Mouse (Mus musculus) forebrain, embryonic 14.5 days (tissue): ENCODE data around the gene Ppp1r26. TPM values are rescaled to one million over a fixed set of nuclear protein-coding genes. Genes with fewer than 3 reads are reported as not detected.
A peak's percentile ranks its signal among the peaks of the same experiment; 100 is the strongest.

Experiments
- ATAC-seq: fragments of 200-750 bp; cut with Nextera tagmentation; 2 replicates; pipeline ENCODE4 v1.8.0; 2017; ENCODE audit warnings: mild to moderate bottlenecking, moderate library complexity
- DNase-seq: peaks from one replicate; pipeline ENCODE4 v3.0.0-alpha.2; 2015; ENCODE audit warnings: low spot score
- H3K27ac ChIP-seq: fragments of 300-500 bp; sonication (generic); 2 replicates; pipeline ENCODE4 v1.5.1; 2014; ENCODE audit warnings: low read depth, mild to moderate bottlenecking, control low read depth, low read length, moderate library complexity
- H3K27me3 ChIP-seq: fragments of 300-500 bp; sonication (generic); replicated peaks from 2 replicates; pipeline ENCODE4 v1.6.1; 2014; ENCODE audit warnings: low read length, control low read depth, mixed read lengths; ENCODE audit not compliant: control insufficient read depth, insufficient read depth
- H3K36me3 ChIP-seq: fragments of 300-500 bp; sonication (generic); 2 replicates; pipeline ENCODE4 v1.6.1; 2014; ENCODE audit warnings: low read length, control low read depth; ENCODE audit not compliant: control insufficient read depth, insufficient read depth
- H3K4me1 ChIP-seq: fragments of 300-500 bp; sonication (generic); 2 replicates; pipeline ENCODE4 v1.6.1; 2014; ENCODE audit warnings: antibody characterized with exemption, low read length, control low read depth; ENCODE audit not compliant: control insufficient read depth, insufficient read depth
- H3K4me2 ChIP-seq: fragments of 300-500 bp; sonication (generic); 2 replicates; pipeline ENCODE4 v1.6.1; 2014; ENCODE audit warnings: mild to moderate bottlenecking, control low read depth, low read length
- H3K4me3 ChIP-seq: fragments of 300-500 bp; sonication (generic); 2 replicates; pipeline ENCODE4 v1.5.1; 2014; ENCODE audit warnings: low read depth, low read length, control low read depth
- H3K9ac ChIP-seq: fragments of 300-500 bp; sonication (generic); 2 replicates; pipeline ENCODE4 v1.6.1; 2014; ENCODE audit warnings: mild to moderate bottlenecking, low read length, control low read depth, moderate library complexity
- H3K9me3 ChIP-seq: fragments of 300-500 bp; sonication (generic); replicated peaks from 2 replicates; pipeline ENCODE4 v1.6.1; 2016; ENCODE audit warnings: low read length, control low read depth, mixed read lengths; ENCODE audit not compliant: control insufficient read depth
- WGBS: fragments of 180-500 bp; shearing (Covaris S2); extraction: QIAGEN DNeasy Blood & Tissue Kit; methylation state at CpG from one replicate; pipeline ENCODE4 v1.1.7; 2014; 5-methylcytosine and 5-hydroxymethylcytosine counted together
- polyA plus RNA-seq: library from polyadenylated mRNA; unstranded; fragments of >200 nt; fragmentation: Nextera tagmentation; extraction: Ambion mirVana; gene quantifications from 2 replicates; pipeline ENCODE4 v1.2.1, GENCODE M21; 2014

Gene Ppp1r26
- polyA plus RNA-seq, 1 experiment from 2014 or later: 4.6 TPM

DNA sequence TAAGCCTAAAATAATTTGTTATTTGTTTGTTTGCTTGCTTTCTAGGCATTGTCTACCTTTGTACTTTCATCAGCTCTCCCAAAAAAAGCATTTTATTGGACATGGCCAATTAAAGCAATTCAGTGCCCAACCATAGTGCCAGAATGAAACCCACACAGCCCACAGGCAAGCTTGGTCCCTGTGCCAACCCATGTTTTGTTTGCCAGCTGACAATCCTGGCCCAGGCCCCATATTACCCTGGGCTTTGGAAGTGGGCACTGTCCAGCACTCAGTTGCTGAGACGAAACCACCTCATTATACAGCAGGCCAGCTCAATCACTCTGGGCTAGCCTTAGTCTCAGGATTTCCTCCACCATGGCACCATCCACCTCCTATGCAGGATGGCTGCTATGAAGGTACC lies 10.0 kb downstream of the Ppp1r26 start:
- Histone ChIP-seq H3K27ac (no peak overlapping the region), H3K9me3 (no peaks in the 10 kb centered on the region), H3K4me3 (no peak overlapping the region), H3K4me2 (no peak overlapping the region), H3K4me1 (no peaks in the 10 kb centered on the region), H3K27me3 (no peaks in the 10 kb centered on the region), H3K36me3 (peaks cover 26% of the 10 kb centered on the region), H3K9ac (no peak overlapping the region)
- DNase-seq (peak; percentile 27), ATAC-seq (no peak)
- WGBS: 54% methylated on average over 1 of the region's 1 CpGs

DNA sequence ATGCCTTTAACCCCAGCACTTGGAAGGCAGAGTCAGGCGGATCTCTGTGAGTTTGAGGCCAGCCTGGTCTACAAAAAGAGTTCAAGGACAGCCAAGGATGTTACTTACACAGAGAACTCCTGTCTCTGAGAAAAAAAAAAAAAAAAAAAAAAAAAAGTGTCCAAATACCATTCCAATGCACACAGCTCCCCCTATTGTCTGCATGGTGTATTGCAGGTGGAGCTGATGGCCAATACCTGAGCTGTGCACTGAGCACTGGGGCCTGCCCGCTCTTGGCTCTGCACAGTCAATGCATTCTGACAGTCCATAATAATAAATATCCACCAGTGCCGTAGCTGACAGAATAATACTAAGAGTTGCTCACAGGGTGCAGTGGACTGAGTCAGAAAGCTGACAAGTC lies 17.3 kb downstream of the Ppp1r26 start:
- 40% methylated on average over 3 of the region's 3 CpGs for whole genome bisulfite sequencing
- Histone ChIP-seq H3K9me3 (no peaks in the 10 kb centered on the region), H3K27me3 (0 out of 2 replicates have a peak, but pooled peaks cover 5% of the 10 kb centered on the region)

DNA sequence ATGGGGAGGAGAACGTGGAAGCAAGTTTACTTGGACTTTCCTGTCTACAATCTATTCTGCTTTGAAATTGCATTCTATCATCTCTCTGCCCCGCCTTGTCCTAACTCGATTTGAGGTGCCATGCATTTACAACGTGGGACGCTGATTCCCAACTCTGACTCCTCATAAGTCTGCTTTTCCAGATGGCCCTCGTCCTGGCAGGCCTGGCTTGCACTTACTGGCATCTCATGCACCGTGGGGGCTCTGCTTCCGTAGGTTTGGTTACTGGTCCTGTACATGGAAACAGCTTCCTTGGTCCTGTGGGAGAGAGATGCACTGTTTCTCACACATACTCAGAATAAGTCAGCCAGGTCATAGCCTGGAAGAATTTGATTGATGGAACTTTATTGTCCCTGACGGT lies 18.3 kb downstream of the Ppp1r26 start:
- Histone ChIP-seq H3K4me2 (no peak overlapping the region), H3K27ac (no peak overlapping the region), H3K27me3 (0 out of 2 replicates have a peak, but pooled peaks cover 5% of the 10 kb centered on the region), H3K4me1 (peaks cover 15% of the 10 kb centered on the region; the same call in 1 of the 2 replicates), H3K4me3 (no peak overlapping the region), H3K36me3 (peaks cover 8% of the 10 kb centered on the region), H3K9me3 (no peaks in the 10 kb centered on the region), H3K9ac (no peak overlapping the region)
- DNase-seq (no peak), ATAC-seq (no peak)
- 84% methylated on average over 9 of the region's 9 CpGs for WGBS

More for the DNA sequence above, 17.3 kb downstream of the Ppp1r26 start:
- Histone ChIP-seq H3K36me3 (no peaks in the 10 kb centered on the region), H3K4me1 (peaks cover 15% of the 10 kb centered on the region; the same call in 1 of the 2 replicates), H3K4me3 (no peak overlapping the region), H3K9ac (no peak overlapping the region), H3K4me2 (no peak overlapping the region), H3K27ac (no peak overlapping the region)
- peak; percentile 56 for DNase-seq
- ATAC-seq: no peak

DNA sequence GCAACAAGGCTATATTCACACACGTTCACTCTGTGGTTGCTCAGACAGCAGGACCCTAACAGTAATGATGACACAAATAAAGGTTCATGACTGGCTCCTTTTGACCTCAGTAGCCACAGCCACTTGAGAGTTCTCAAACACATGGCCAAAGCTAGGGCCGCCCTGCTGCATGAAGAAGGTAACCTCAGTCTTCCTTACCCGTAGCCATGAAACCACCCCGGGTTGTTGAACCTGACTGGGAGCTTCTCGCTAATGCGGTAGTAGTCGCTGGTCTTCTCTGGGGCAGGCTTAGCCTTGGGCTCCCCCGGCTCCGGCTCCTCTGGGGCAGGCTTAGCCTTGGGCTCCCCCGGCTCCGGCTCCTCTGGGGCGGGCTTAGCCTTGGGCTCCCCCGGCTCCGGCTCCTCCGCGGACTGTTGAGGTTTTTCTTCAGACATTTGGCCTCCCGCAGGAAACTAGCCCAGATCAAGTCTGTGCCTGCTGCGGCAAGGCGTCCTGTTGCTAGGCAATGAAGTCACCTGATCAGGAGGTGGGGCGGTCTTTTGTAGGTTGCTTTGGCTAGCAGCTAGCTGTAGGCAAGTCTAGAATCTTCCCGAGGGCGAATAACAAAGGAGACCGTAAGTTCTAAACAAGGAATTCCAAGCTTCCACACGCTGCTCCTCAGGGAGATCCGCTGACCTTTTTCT lies 19.4 kb downstream of the Ppp1r26 start, which contains the start of gene 1700007K13Rik:
Gene 1700007K13Rik (minus strand): TSS at position 497 of the 683 bp plus-strand sequence.
- 0 out of 2 replicates have a peak within 1 kb of the TSS, but pooled peaks have one; percentile 29 for H3K9ac ChIP-seq
- no peak within 1 kb of the TSS; the same call in 1 of the 2 replicates for H3K27ac ChIP-seq
- 0 out of 2 replicates have a peak, but pooled peaks cover 5% of the 10 kb centered on the region for H3K27me3 ChIP-seq
- peak within 1 kb of the TSS; percentile 50 for H3K4me2 ChIP-seq
- H3K36me3 ChIP-seq: peaks cover 19% of the 10 kb centered on the region
- DNase-seq (peak; percentile 85), ATAC-seq (peak; percentile 71)
- 4% methylated on average over 25 of the region's 25 CpGs for WGBS
- no peaks in the 10 kb centered on the region for H3K9me3 ChIP-seq
- peak within 1 kb of the TSS; percentile 15 for H3K4me3 ChIP-seq
- peaks cover 15% of the 10 kb centered on the region; the same call in 1 of the 2 replicates for H3K4me1 ChIP-seq

DNA sequence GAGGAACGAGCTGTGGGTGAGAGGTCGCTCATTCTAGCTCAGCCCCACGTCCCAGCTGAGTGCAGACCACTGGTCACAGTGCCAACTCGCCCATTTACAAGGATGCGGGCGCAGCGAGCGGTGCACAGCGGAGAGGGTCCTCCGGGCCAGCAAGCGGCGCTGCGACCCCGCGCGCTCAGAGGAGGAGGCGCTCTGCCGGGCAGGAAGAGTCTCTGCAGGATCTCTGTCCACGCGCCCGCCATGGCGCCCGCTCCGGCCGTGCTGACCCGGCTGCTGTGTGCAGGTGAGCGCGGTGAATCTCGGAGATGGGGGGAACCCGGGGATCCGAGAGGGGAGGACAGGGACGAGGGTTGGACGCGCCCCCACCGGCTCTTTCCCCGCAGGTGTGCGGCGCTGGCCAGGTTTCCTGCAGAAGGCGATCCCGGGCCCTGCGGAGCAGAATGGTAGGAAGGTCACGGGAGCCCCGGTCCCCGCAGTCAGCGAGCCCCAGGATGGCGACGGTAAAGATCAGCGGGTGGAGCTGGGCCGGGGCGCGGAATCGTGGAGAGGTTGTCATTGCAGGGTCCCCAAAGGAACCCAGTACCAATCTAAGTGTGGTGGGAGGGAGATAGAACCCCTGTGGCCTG lies 21.4 kb downstream of the Ppp1r26 start, which contains the start of gene Mrps2:
Gene Mrps2 (plus strand): TSS at position 207 of the 626 bp plus-strand sequence.
- WGBS: under 1% methylated on average over 49 of the region's 52 CpGs
- ATAC-seq (peak; percentile 95), DNase-seq (peak; percentile 92)
- Histone ChIP-seq H3K27me3 (0 out of 2 replicates have a peak, but pooled peaks cover 5% of the 10 kb centered on the region), H3K4me3 (peak within 1 kb of the TSS; percentile 91), H3K9ac (peak within 1 kb of the TSS; percentile 94), H3K36me3 (peaks cover 32% of the 10 kb centered on the region), H3K27ac (no peak within 1 kb of the TSS), H3K4me2 (peak within 1 kb of the TSS; percentile 68), H3K9me3 (no peaks in the 10 kb centered on the region), H3K4me1 (peaks cover 15% of the 10 kb centered on the region; the same call in 1 of the 2 replicates)

DNA sequence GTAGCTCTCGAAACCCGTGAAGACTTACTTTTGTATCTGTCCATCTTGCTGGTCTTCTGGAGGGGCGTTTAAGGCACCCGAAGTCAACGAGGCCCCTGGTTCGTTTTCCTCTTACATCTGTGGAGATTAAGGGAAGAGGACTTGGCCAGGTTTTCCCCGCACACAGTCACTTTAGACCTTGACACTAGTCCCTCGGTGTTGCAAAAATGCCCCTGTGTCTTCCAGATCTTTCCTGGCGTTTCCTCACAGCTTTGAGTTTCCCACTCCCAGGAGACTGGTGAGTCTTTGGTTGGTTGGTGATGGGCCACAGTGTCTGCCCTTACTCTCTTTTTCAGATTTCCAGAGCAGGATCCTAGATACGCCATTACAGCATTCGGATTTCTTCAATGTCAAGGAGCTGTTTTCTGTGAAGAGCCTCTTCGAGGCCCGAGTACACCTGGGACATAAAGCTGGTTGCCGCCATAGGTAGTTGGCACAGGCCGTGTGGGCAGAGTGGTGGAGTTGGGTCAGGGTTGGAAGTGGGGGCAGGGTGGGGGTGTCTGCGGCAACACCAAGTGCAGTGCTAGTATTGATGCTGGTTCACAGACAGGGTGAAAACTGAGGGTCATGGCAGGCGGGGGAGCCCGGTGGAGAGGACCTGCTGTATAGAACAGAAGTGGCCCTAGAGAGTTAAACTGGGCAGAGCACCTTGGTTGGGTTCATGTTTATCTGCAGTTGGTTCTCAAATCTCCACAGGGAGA lies 22.1 kb downstream of the Ppp1r26 start:
- WGBS: 53% methylated on average over 18 of the region's 18 CpGs
- Histone ChIP-seq H3K4me1 (peaks cover 15% of the 10 kb centered on the region; the same call in 1 of the 2 replicates), H3K36me3 (peaks cover 32% of the 10 kb centered on the region), H3K4me2 (peak overlapping the region; percentile 68), H3K27ac (no peak overlapping the region), H3K4me3 (peak overlapping the region; percentile 91), H3K9me3 (no peaks in the 10 kb centered on the region; the same call in 1 of the 2 replicates), H3K27me3 (0 out of 2 replicates have a peak, but pooled peaks cover 5% of the 10 kb centered on the region), H3K9ac (peak overlapping the region; percentile 94)
- ATAC-seq (no peak), DNase-seq (no peak)

DNA sequence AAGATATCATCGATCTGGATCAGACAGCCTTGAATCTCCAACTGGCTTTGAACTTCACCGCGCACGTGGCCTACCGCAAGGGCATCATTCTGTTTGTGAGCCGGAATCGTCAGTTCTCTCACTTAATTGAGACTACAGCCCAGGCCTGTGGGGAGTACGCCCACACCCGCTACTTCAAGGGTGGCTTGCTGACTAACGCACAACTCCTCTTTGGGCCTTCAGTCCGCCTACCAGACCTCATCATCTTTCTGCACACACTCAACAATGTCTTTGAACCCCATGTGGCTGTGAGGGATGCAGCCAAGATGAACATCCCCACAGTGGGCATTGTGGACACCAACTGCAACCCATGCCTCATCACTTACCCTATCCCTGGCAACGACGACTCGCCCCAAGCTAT lies 22.9 kb downstream of the Ppp1r26 start:
- Histone ChIP-seq H3K36me3 (peaks cover 32% of the 10 kb centered on the region), H3K4me1 (peaks cover 15% of the 10 kb centered on the region; the same call in 1 of the 2 replicates), H3K27me3 (0 out of 2 replicates have a peak, but pooled peaks cover 5% of the 10 kb centered on the region), H3K27ac (no peak overlapping the region), H3K9ac (no peak overlapping the region), H3K9me3 (no peaks in the 10 kb centered on the region; the same call in 1 of the 2 replicates), H3K4me2 (no peak overlapping the region), H3K4me3 (no peak overlapping the region)
- ATAC-seq (no peak), DNase-seq (no peak)
- WGBS: 97% methylated on average over 14 of the region's 14 CpGs

DNA sequence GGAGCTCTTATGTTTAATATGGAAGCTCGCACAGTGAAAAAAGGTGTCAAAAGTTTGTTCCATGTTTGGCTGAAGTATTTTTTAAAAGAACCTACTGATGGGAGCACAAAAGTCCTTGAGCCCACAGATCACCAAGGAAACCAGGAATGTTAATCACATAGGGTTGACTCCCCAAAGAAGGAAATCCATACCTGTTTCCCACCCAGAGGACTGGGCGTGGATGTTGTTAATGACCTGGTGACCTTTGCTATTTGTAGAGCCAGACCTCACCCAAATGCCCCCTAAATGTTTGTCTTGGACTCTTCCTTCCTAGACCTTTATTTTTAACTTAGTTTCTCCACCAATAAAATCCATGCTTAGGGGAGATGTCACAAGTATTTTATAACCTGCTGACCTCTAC lies 24.0 kb downstream of the Ppp1r26 start:
- H3K36me3 ChIP-seq: peaks cover 32% of the 10 kb centered on the region
- no peak overlapping the region for H3K4me2 ChIP-seq
- no peak overlapping the region for H3K4me3 ChIP-seq
- H3K4me1 ChIP-seq: peaks cover 15% of the 10 kb centered on the region; the same call in 1 of the 2 replicates
- DNase-seq (no peak), ATAC-seq (no peak)
- 92% methylated on average over 2 of the region's 2 CpGs for WGBS
- H3K9ac ChIP-seq: no peak overlapping the region
- no peaks in the 10 kb centered on the region; the same call in 1 of the 2 replicates for H3K9me3 ChIP-seq
- H3K27ac ChIP-seq: no peak overlapping the region
- no peaks in the 10 kb centered on the region for H3K27me3 ChIP-seq
